Mouse (Mus musculus) gastrocnemius, postnatal 4 days (tissue): ENCODE data around the gene Ghr. TPM values are rescaled to one million over a fixed set of nuclear protein-coding genes. Genes with fewer than 3 reads are reported as not detected.

ENCODE experiments used
- DNase-seq, 2 experiments: peaks; one replicate each; pipeline ENCODE4 v3.0.0; 2021 to 2022; ENCODE audit warnings: low spot score in 2 of 2, mixed read lengths in 2 of 2
- total RNA-seq, 2 experiments: library from RNA; stranded (reverse); gene quantifications; 2 replicates each; pipeline ENCODE4 v1.2.3; 2021

Ghr gene
- total RNA-seq, 2 experiments from 2014 or later = 111 TPM

DNA sequence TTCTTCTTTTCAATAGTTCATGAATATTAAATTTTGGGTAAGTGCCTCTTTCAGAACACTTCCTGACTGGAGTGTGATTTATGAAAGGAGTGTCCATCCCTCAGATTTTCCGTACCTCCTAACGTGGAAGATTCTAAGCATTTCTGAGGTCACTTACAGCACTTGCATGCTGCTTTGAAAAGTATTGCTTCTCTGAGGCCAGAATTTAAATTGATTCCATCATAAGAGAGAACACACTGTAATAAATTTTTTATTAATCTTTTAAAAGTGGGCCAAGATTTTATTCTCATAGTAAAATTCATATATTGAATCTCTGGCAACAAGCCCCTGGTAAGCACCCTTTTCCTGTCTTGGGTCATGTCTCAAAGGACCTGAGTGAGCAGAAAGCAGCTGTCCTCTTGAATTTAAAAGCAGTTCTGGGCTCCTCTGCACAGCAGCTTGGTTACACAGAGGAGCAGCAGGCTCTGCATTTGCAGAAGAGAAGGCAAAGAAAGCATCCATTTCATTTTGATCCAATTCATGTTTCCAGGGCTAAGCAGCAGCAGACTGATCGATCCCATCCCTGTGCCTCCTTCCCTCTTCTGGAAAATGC, 46.9 kb downstream of the Ghr start:
- DNase-seq = peak in 1 of 2 experiments; percentile 9

DNA sequence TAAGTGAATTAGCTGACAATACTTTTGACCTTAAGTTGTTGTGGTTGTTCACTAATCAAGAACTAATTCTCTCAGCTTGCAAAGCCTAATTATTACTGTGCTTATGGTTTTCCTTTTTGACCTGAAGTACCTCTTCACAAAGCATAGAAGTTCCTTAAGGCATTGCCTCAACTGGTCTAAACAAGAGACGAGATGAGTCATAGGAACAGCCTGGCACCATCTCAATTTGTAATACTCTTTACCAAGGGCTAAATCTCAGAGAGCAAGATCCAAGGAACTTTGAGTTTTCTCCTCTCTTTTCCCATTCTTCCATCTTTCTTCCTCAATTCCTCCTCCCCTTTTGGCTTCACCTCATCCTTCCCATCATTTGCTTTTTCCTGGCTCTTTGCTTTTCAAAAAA, 69.3 kb downstream of the Ghr start:
- no peak for DNase-seq

DNA sequence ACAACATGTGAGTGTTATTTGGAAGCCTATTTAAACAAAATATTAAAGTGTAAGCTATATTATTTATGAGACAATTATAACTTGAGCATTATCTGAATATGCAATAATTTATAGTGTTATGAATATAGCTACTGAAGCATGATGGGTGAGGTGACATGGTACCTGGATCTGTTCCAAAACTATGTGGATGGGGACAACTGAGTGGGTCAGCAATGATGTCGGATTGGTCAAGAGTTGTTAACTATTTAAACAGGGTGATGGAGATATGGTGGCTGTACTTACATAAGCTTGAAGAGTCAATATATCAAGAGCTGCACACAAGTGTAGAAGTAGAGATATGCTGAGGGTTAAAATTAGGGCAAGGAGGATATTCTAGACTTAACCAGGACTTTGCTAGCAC, 70.9 kb downstream of the Ghr start:
- no peak for DNase-seq

DNA sequence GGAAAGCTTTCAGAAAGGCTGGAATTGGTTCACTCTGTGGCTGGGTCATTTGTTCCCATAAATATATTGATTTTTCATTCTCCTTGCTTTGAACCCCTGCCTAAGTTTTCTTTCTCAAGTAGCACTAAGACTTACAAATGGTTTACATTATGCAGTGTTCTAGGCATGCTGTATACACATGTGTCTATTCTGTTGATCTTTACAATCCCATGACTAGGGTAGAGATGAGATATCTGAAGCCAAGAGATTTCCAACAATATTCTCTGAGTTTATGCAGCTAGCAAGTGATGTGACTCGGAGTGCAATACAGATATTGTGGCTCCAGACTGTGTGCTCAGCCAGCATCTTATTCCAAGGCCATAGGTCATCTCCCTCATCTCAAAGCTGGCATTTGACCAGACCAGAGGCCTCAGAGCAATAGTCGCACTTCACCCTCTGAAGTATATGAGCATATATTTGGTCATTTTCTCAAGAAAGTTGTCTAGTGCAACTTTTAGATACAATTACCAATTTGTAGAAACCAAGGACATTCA, 71.6 kb downstream of the Ghr start:
- no peak for DNase-seq

- DNase-seq = peak in 1 of 2 experiments; percentile 38
Observed at GRCm38 (mm10) chr15:3509089-3509488, 74.2 kb downstream of the Ghr start.

DNA sequence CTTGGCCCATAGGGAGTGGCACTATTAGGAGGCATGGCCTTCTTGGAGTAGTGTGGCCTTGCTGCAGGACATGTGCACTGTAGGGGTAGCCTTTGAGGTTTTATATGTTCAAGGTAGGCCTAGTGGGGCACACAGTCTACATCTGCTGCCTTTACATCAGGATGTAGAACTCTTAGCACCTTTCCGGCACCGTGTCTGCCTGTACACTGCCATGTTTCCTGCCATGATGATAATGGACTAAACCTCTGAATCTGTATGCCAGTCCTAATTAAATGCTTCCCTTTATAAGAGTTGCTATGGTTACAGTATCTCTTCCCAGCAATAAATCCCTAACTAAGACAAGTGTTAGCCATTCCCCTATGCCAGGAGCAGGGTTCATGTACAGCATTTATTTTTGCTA, 76.0 kb downstream of the Ghr start:
- no peak for DNase-seq

- no peak for DNase-seq
Observed at GRCm38 (mm10) chr15:3504700-3505099, 78.6 kb downstream of the Ghr start.

GRCm38 (mm10) chr15:3501683-3502082, 81.6 kb downstream of the Ghr start:
- DNase-seq = no peak

DNA sequence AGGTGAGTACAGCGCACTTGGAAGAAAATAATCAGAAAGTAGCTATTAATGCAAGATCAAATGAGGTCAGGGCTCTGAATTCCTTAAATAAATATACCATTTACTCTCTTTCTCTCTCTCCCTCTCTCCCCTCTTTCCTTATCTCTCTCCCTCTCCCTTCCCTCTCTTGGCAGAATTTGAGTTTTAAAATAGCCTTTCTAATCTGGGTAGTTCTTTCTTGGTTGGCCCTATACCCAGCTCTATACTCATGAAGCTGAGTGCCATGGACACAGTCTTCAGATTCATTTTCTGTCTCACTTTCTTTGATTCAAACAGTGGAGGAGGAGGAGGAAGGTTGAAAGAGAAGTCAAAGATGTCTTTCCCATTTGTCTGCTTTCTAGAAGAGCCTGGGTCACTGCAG, 84.3 kb downstream of the Ghr start:
- DNase-seq = no peak

- DNase-seq = no peak
Observed at GRCm38 (mm10) chr15:3497946-3498580, 85.2 kb downstream of the Ghr start.

GRCm38 (mm10) chr15:3490868-3491267, 92.4 kb downstream of the Ghr start:
- DNase-seq = no peak

- DNase-seq = no peak
Observed at GRCm38 (mm10) chr15:3490011-3490410, 93.3 kb downstream of the Ghr start.

DNA sequence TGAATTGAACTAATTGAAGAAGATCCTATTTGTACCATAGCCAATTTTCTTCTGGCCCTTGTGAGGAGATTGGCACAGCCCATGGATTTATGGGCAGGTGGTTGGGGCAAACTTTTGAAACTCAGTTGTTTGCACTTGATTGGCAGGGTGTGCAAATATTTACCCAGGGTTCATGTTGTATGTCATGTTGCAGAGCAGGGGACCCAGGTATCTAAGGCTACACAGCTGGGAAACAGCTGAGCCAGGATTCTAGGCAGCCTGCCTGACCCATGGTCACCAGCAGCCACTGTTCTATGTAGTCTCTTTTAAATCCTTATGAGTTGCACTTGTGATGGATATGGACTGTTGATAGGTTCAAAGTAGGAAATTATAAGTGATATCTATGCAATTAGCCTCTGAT, 94.1 kb downstream of the Ghr start:
- no peak for DNase-seq

- DNase-seq = no peak
Observed at GRCm38 (mm10) chr15:3488601-3489000, 94.7 kb downstream of the Ghr start.

DNA sequence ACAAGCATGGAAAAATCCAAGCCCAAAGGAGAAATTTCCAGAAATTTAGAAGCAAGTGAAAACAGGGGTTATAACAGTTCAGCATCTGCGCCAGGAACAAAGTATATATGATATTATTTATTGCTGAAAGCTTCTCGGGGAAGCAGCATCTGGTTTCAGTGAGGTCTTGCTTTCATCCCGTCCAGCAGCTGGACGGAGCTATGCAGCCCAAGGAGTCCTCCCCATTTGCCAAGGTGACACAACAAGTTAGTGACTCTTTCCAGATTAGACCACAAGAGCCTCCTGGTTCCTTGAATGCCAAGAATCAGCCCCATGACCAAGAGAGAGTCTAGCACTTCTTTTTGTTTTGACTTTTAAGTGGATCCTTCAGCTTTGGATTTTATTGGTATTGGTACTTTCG, 96.6 kb downstream of the Ghr start:
- peak in 1 of 2 experiments; percentile 11 for DNase-seq

GRCm38 (mm10) chr15:3485367-3485766, 97.9 kb downstream of the Ghr start:
- no peak for DNase-seq

DNA sequence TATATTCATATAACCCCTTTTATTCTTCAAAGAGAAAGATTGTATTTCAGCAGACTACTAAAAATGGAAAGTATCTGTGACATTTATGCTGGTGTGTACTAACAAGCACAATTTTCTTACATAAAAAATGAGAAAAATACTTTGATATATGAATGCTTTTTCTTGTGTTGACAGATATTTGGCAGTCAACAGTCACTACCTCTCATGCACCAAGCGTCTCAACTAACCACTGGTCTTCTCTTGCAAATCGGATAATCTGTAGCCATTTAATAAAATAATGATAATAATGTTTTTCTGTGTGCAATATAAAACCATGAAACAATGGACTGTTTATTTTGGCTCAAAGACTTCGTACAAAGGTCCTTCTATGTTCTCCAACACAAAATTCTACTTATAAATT, 99.8 kb downstream of the Ghr start:
- no peak for DNase-seq

- DNase-seq = no peak
Observed at GRCm38 (mm10) chr15:3469230-3469629, 114.1 kb downstream of the Ghr start.

GRCm38 (mm10) chr15:3466608-3467007, 116.7 kb downstream of the Ghr start:
- no peak for DNase-seq

DNA sequence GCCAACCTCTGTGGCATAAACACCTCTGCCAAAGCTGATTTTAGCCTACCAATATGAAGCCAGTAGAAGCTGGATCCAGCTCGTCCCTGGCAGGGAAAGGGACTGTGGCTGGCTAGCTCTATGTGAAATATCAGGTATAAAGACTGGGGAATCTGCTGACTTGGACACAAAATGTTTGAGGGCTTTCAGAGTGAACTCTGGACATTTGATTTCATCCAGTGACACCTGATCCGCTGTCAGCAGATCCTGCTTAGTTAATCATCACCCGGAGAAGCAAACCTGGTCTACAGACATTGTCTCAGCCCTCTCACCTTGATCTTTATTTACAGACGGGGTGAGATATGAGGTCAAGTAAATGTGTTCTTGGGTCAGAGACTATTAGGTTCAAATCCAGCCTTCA, 118.5 kb downstream of the Ghr start:
- DNase-seq = no peak

GRCm38 (mm10) chr15:3456543-3456942, 126.7 kb downstream of the Ghr start:
- DNase-seq = no peak

DNA sequence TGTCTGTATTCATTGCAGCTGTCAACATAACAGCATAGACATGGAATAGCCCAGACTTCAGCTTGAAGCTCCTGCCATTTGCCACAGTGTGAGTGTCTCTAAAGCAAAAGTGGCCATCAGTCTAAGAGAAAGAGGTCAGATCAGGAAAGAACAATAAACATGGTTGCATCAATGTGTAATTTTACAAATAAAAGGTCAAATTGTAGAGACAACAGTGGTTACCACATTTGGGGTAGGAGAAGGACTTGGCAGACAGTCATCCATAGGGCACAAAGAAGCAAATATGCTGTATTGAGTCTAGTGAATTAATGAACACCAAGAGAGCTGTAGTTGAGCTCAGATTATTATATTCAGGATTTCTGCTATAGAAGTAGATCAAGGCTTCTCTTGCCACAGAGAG, 127.7 kb downstream of the Ghr start:
- DNase-seq = no peak
